In genomic region chr1:53797074-53797473, GRCm38 (mm10) we compare ENCODE assay signal across 31 mouse cellular contexts. TPM values are rescaled to one million over a fixed set of nuclear protein-coding genes. Genes with fewer than 3 reads are reported as not detected.
A peak's percentile ranks its signal among the peaks of the same experiment; 100 is the strongest.
DNase-seq lines count a peak whose midpoint lies in the region; ATAC-seq lines count a peak whose summit lies in the region.
"Had no signal": no experiment of that assay in that cellular context is flagged by ENCODE, and none has a peak within 500 bp of the region (broad histone marks: within the 10 kb centered on the region; RNA-seq: fewer than 3 reads in every experiment).

No protein-coding gene starts in this region.

- H3K27me3 ChIP-seq in hindbrain, embryonic 13.5 days = no peaks in the 10 kb centered on the region
- H3K27me3 ChIP-seq: CH12.LX; heart, embryonic 12.5 days; hindbrain, embryonic 15.5 days; intestine, embryonic 15.5 days; neural tube, embryonic 13.5 days had no signal

- 93% methylated on average over 5 of the region's 5 CpGs for WGBS in hindbrain, embryonic 13.5 days

- ATAC-seq in megakaryocyte progenitor cell, adult 5-6 weeks (replicated peaks; ENCODE audit: poor library complexity) = 0 out of 2 replicates have a peak, but pooled peaks have one; percentile 42
- ATAC-seq in frontal cortex, adult (ENCODE audit: low TSS enrichment) = no peak
- ATAC-seq in hindbrain, embryonic 13.5 days (ENCODE audit: low FRiP score) = no peak
- ATAC-seq: forebrain, postnatal 0 days had no signal

- no peaks in the 10 kb centered on the region for H3K9me3 ChIP-seq in hindbrain, embryonic 13.5 days
- H3K9me3 ChIP-seq: heart, embryonic 12.5 days; hindbrain, embryonic 15.5 days; intestine, embryonic 15.5 days; neural tube, embryonic 13.5 days had no signal

- H3K36me3 ChIP-seq in hindbrain, embryonic 13.5 days = no peaks in the 10 kb centered on the region
- H3K36me3 ChIP-seq: heart, embryonic 12.5 days; hindbrain, embryonic 15.5 days; intestine, embryonic 15.5 days; neural tube, embryonic 13.5 days had no signal

- no peak overlapping the region for H3K27ac ChIP-seq in hindbrain, embryonic 13.5 days
- H3K27ac ChIP-seq: heart, adult 2 months; hindbrain, embryonic 15.5 days; intestine, embryonic 15.5 days; liver, embryonic 14.5 days; macrophage; neural tube, embryonic 13.5 days; stomach, postnatal 0 days had no signal

- no peak overlapping the region for H3K4me2 ChIP-seq in hindbrain, embryonic 13.5 days
- H3K4me2 ChIP-seq: heart, embryonic 12.5 days; hindbrain, embryonic 15.5 days; intestine, embryonic 15.5 days; neural tube, embryonic 13.5 days had no signal

- H3K4me3 ChIP-seq in hindbrain, embryonic 13.5 days = no peak overlapping the region
- H3K4me3 ChIP-seq: erythroblast, embryonic 14.5 days; heart, adult 2 months; heart, embryonic 12.5 days; hindbrain, embryonic 15.5 days; intestine, embryonic 15.5 days; neural tube, embryonic 13.5 days had no signal

- H3K9ac ChIP-seq in hindbrain, embryonic 13.5 days = no peak overlapping the region
- H3K9ac ChIP-seq: forebrain, postnatal 0 days; heart, embryonic 12.5 days; hindbrain, embryonic 15.5 days; intestine, embryonic 15.5 days; liver, embryonic 14.5 days; neural tube, embryonic 13.5 days had no signal

- peak; percentile 18 for DNase-seq in thymus, postnatal 25 days
- DNase-seq in thymus, adult 18-20 months = no peak
- DNase-seq in T-cell, adult 2 months (ENCODE audit: low spot score) = peak; percentile 70
- no peak for DNase-seq in gastrocnemius, postnatal 4 days (ENCODE audit: low spot score in 2 of 2)
- no peak for DNase-seq in layer of hippocampus, postnatal 25 days (ENCODE audit: extremely low spot score in 1 of 2, low spot score in 1 of 2)
- DNase-seq: adrenal gland, adult 2 months; adrenal gland, postnatal 36 days; cerebellum, adult 18-20 months; cerebellum, postnatal 10 days; forebrain, postnatal 0 days; gastrocnemius, postnatal 25 days; heart, adult 2 months; heart, postnatal 4 days; kidney, adult 2 months; kidney, postnatal 4 days; liver; lung, adult 2 months; lung, postnatal 10 days; midbrain, embryonic 14.5 days had no signal

- H3K4me1 ChIP-seq in hindbrain, embryonic 13.5 days (replicated peaks) = no peaks in the 10 kb centered on the region
- H3K4me1 ChIP-seq: hindbrain, embryonic 15.5 days; intestine, embryonic 15.5 days; neural tube, embryonic 13.5 days had no signal

RNA-seq across cellular contexts. Expression of gene Stk17b, which starts 12.1 kb away (rescaled TPM):
- total RNA-seq in megakaryocyte progenitor cell, adult 5-6 weeks (2015) = 35.6 and 52.0 TPM in 2 replicates
- total RNA-seq in megakaryocyte progenitor cell, adult 5-6 weeks (2017) = 33.8 and 47.5 TPM in 2 replicates
- 5.0 and 5.5 TPM in 2 replicates for polyA plus RNA-seq in hindbrain, embryonic 13.5 days (2015; fragmentation: Nextera tagmentation; extraction: Ambion mirVana)
- total RNA-seq in gastrocnemius, postnatal 4 days (2021) = 10 to 100 TPM; 16.8 to 18.5 TPM
- total RNA-seq in layer of hippocampus, postnatal 25 days (2021) = 1 to 10 TPM; 4.9 to 5.0 TPM

Comparison
In these comparisons a context has a peak if more than half of its experiments do, and no peak if none do; other contexts are left out.
1. DNase-seq: peak in thymus, postnatal 25 days (single experiment) and T-cell, adult 2 months (single experiment); none in thymus, adult 18-20 months (0 of 2), gastrocnemius, postnatal 4 days (0 of 2) and layer of hippocampus, postnatal 25 days (0 of 2).